Mouse (Mus musculus): ENCODE results near the gene Nmt1.

The Nmt1 gene

GRCm38 (mm10) chr11:103113771-103114170 is 85.8 kb downstream of the Nmt1 start:
- DNase-seq = no peak

- no peak for DNase-seq
These were observed 86.4 kb downstream of the Nmt1 start for GRCm38 (mm10) chr11:103114270-103114943.

GRCm38 (mm10) chr11:103115163-103116007 is 87.4 kb downstream of the Nmt1 start:
- peak; percentile 82 to 83 for DNase-seq

GRCm38 (mm10) chr11:103116008-103116818 is 88.2 kb downstream of the Nmt1 start, which contains the start of gene Hexim1:
TSS of gene Hexim1 (plus strand) at chr11:103116231.
- DNase-seq = peak; percentile 100

GRCm38 (mm10) chr11:103116959-103117590 is 89.1 kb downstream of the Nmt1 start:
- DNase-seq = peak; percentile 83 to 86

- DNase-seq = no peak
These were observed 89.6 kb downstream of the Nmt1 start for GRCm38 (mm10) chr11:103117591-103118009.
